Mouse (Mus musculus) kidney, postnatal 36 days (tissue): ENCODE data around the gene Agap2.
A peak's percentile ranks its signal among the peaks of the same experiment; 100 is the strongest.

Experiments used
- DNase-seq, 2 experiments: peaks; one replicate each; pipeline ENCODE4 v3.0.0; 2021 to 2022; ENCODE audit warnings: mixed read lengths in 2 of 2

The Agap2 gene

DNA sequence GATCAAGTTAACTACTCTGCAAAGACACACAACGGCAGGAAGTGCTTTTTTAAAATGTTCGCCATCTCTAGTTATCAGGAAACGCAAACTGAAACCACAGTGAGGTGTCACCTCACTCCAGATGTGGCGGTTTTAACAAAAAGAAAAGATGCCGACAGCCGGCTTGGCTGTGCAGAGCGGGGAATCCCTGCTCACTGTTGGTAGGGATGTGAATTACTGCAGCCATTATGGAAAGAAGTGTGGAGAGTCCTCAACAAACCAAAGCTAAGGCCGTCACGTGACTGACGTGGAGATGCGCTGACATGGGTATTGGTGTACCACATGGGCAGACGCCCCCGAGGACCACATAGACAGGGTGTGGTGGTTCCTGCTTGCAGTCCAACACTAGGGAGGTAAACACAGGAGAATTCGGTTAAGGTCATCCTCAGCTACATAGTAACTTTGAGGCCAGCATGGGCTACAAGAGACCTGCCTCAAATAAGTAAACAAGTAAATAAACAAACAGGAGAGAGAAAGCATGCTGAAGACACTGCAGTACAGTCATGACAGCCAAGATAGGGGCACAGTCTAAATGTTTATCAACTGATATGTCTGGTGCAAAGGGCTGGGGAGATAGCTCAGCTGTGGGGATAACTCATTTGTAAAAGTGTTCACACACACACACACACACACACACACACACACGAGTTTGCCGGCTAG is 32.6 kb downstream of the Agap2 start:
- no peak for DNase-seq

DNA sequence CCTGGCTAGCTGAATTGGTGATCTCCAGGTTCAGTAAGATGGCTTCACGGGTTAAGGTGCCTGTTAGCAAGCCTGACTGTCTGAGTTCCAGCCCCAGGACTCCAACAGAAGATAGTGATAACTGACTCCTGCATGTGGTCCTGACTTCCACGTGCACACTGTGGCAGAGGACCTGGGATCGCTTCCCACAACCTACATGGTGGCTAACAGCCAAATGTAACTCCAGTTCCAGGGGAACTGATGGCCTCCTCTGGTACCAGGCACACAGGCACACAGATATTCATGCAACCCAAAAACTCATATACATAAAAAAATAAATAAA is 33.1 kb downstream of the Agap2 start:
- no peak for DNase-seq

DNA sequence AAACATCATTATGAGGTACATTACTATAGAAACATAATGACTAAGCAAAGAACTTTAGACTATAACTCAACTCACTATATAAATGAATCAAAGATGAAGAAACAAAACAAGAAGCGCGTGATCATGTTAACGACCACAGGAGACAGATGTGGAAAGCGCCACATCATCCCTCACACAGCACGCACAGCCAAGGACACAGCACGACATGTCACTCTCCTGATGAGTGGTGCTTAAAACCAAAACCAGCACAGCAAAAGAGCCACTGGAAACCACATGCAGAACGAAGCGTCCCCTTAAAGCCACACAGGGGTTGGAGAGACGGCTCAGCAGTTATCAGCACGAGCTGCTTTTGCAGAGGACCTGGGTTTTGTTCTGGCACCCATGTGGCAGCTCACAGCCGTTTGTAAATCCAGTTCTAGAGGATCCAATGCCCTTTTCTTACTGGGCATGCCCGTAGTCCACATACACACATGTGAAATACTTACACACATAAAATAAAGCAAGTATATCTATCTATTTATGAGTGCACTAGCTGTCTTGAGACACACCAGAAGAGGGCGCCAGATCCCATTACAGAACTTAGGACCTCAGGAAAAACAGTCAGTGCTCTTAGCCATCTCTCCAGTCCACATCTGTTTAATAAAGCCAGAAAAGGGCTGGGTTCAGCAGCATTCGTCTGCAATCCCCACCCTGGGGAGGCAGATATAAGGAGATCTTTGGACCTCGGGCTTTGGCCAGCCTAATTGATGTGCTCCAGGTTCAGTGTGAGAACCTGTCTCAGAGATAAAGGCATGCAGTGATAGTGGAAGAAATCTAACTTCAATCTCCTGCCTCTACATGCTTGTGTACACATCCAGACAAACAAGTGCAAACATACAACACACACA is 36.2 kb downstream of the Agap2 start:
- peak in 1 of 2 experiments; percentile 21 for DNase-seq

GRCm38 (mm10) chr10:127114408-127114807 is 39.3 kb downstream of the Agap2 start:
- no peak for DNase-seq

- no peak for DNase-seq
Measured at GRCm38 (mm10) chr10:127115068-127115467, 40.0 kb downstream of the Agap2 start.

- no peak for DNase-seq
Measured at GRCm38 (mm10) chr10:127118470-127118869, 43.4 kb downstream of the Agap2 start.

DNA sequence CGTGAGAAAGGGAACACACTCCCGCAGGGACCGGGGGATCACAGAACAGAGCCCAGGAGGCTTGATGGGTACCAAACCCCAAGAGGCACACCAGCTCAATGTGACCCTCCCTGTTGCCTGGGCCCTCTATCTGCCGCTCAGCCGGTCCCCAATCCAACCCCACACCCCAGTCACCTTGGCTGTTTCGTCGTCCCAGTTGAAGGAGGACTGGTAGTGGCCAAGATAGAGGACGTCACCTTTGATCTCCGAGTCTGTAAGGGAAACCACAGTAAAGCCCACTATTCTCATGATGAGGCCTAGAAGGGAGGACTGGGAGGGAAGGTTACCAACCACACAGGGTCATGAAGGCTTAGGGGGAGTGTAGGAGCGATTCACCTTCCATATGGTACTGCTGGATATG is 44.1 kb downstream of the Agap2 start:
- no peak for DNase-seq

DNA sequence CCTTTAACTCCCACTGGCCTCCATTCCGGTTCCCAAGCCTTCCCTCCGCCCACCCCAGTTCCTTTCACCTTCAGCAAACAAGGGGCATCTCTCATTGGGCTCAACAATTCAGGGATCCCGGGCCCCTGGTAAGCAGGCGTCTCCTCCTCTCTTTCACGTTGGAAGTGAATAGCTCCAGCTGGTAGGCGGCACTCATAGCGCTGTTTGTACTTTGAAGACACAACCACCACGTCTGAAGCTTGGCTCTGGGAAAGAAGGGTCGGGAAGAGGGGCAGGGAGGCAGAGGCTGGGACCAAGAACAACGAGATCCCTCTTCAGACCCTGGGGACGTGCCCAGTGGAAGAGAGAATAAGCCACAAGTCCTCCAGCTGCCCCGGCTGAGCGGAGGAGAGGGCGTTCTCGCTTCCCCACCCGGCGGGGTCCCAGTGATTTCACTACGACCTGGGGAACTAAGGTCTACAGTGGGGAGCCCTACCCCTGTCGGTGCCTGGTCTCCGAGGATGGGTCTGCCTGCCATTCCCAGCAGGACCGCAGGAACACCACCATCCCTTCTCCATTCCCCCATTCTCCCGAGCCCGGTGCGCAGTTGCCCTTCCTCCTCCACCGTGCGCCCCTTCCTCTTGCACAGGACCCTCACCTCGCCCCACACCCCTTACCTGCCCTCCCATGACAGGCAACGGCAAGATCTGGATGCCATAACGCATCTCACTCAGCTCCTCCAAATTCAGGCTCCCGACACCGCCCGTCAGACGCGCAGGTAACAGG is 45.4 kb downstream of the Agap2 start:
- peak in 1 of 2 experiments; percentile 14 for DNase-seq

- peak; percentile 97 to 99 for DNase-seq
Measured at GRCm38 (mm10) chr10:127121066-127121477, 46.0 kb downstream of the Agap2 start, which contains the start of gene Os9. Os9 (minus strand) TSS chr10:127121131.

DNA sequence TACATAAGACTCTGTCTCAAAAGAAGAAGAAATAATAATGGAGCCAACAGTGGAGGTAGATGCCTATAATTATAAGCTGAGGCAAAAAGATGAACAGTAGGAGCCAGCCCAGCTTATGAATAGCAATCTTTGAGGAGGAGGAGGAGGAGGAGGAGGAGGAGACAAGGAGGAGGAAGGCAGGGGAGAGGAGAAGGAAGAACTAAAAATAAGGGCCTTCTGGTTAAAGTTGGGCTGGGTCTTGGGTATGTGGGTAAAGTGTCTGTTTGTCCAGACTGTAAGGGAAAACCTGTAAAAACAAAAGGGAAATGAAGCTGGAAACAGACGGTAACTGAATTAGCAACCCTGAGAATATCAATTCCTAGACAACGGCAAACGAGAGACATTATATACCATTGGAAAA is 46.9 kb downstream of the Agap2 start:
- no peak for DNase-seq

DNA sequence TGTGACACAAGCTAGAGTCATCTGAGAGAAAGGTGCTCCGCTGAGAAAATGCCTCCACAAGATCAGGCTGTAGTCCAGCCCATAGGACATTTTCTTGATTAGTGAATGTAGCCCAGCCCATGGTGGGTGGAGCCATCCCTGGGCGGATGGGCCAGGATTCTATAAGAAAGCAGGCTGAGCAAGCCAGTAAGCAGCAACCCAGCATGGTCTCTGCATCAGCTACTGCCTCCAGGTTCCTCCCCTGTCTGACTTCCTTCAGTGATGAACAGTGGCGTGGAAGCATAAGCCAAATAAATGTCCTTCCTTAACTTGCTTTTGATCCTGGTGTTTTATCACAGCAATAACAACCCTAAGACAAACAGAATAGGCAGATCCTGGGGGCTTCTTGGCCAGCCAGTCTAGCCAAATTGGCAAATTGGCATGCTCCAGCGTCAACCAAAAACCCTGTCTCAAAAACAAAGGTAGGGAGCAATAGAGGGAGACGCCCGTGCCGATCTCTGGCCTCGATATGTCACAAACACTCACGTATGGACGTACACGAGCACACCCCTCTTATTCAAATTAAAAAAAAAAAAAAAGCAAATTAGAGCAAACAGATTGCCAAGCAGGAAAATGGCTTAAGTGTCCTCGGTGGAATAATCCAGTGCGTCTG is 47.8 kb downstream of the Agap2 start:
- DNase-seq, result peak; percentile 19 to 47

DNA sequence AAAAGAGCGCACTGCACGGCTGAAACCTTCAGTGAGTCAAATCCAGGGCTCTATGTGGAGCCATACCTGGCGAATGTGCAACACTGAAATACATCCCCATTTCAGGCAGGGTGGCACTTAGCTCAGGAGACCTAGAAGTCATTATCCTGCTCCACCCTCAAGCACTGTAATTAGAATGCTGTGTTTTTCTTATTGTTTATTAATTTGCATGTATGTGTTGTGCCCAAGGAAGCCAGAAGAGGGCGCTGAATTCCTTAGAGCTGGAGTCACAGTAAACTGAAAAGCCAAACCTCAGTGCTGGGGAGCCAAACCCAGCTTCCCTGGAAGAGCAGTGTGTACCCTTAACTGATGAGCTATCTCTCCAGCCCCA is 48.3 kb downstream of the Agap2 start:
- peak; percentile 74 to 86 for DNase-seq

DNA sequence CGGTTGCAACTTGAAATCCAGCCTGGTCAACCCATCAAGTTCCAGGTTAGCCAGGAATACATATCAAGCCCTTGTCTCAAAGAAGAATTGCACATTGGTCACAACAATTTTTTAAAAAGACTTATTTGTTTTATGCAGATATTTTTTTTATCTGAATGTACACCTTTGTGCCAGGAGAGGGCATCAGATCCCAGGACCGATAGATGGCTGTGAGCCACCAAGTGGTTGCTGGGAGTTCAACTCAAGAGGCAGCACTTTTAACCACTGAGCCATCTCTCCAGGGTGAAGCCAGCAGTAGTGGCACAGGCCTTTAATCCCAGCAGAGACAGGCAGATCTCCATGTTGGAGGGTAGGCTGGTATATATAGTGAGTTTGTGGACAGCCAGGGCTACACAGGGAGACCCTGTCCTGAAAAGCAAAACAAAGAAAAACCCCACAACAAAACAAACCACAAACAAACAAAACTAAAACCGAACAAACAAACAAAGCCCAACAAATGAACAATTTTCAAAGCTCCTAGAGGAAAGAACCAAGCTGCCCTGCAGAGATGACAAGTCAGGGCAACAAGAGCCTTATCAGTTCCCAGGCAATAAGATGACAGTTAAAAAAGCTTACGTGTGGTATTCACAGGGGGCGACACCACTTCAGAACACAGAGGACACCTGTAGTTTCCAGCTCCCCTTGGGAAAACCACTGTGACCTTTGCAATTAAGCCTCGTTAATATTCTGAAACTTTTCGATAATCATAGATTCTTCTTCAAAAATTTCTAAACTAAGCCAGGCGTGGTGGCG is 50.3 kb downstream of the Agap2 start:
- DNase-seq, result peak; percentile 67 to 70

DNA sequence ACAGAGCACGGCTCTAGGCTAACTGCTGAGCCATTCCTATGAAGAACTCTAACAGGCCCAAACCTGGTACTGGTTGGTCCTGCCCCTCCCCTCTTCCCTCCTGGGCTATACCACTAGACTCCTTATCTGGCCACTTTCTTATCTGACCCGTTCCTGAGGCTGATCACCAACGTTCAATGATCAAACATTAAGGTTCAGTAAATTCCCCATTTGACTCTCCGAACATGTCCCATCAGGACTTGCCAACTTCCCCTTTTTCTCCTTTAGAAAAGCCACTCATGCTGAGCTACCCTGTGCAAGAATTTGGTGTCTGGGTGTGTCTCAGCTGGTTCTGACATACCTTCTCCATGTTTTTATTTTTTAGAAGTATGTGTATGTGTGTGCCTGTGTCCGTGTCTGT is 51.5 kb downstream of the Agap2 start:
- DNase-seq, result no peak

DNA sequence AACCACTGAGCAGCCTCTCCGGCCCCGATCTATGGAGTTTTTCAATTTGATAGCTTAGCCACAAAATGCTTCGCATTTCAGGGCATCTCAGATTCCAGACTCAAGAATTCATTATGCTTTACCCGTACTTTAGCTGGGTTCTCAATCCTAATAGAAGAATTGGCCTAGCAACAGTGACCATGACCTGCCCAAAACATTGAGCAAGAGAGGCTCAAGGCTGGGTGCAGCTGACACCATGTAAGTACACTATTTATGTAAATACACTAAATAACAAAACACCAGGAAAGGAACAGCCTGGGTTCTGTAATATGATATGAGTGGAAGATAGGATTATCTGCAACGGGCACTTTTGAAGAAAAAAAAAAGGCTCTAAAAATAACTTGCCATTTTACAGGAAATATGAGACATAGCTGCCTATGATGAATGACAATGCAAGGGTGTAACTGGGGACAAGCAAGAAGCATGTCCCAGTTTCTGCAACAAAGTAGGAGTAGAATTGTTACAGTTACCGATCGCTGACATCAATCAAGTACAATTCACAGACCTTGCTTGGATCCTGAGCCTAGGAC is 52.7 kb downstream of the Agap2 start:
- no peak for DNase-seq

- no peak for DNase-seq
Measured at GRCm38 (mm10) chr10:127129431-127129830, 54.3 kb downstream of the Agap2 start.

DNA sequence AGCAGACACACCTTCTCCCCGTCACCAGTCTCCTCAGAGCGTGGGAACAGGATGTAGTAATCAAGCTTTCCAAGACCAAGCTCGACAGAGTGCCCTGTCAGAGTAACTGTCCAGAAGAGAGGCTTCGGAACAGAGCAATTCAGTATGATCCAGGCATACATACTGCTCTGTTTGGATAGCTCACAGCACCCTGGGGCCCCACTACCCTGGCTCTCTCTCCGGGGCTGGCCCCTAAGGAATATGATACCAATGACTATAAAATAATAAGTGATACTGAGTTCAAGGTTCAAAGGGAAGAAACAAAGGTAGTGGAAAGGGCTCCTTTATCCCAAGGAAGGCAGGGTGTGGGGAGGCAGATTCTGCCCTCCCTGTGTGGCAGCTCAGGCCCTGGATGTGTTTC is 57.4 kb downstream of the Agap2 start:
- no peak for DNase-seq

- peak; percentile 40 to 73 for DNase-seq
Measured at GRCm38 (mm10) chr10:127134394-127135035, 59.4 kb downstream of the Agap2 start.

GRCm38 (mm10) chr10:127135118-127135836 is 60.2 kb downstream of the Agap2 start:
- no peak for DNase-seq

DNA sequence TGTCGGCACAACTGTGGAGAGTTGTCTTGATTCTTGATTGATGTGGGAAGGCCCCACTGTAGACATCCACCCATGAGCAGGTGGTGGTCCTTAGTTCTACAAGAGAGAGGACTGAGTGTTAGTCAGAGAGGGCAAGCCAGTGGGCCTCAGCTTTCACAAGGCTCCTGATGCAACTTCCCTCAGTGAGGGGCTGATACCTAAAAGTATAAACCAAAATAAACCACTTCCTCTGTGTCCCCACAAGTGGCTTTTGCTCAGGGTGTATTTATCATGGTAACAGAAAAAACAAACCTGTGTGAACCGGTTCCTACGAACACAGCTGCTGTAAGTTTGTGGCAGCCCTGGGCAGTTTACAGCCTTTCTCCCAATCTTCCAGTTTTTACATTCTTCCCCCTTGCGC is 61.4 kb downstream of the Agap2 start:
- no peak for DNase-seq

GRCm38 (mm10) chr10:127137896-127138295 is 62.8 kb downstream of the Agap2 start:
- no peak for DNase-seq
